Mouse (Mus musculus): ENCODE measurements around the gene Bhmt. TPM values are rescaled to one million over a fixed set of nuclear protein-coding genes. Genes with fewer than 3 reads are reported as not detected.
"Not testable (repeated sequence)": the region's sequence is repeated elsewhere in the genome, so short reads cannot be mapped to it uniquely, and the experiment has no call there.

Gene Bhmt
- total and polyA plus RNA-seq, 3 experiments, result 0.16 TPM; not detected in 2

GRCm38 (mm10) chr13:93601527-93601926, 36.2 kb downstream of the Bhmt start:
- Histone ChIP-seq H3K4me1 (ENCODE audit: insufficient read depth, low read depth, low read length) (no peaks in the 10 kb centered on the region), H3K9me3 (replicated peaks) (no peaks in the 10 kb centered on the region), H3K27me3 (ENCODE audit: insufficient read depth, low read length) (peaks cover 10% of the 10 kb centered on the region), H3K36me3 (replicated peaks) (no peaks in the 10 kb centered on the region), H3K4me3 (ENCODE audit: low read depth, low read length) (no peak overlapping the region)
- ATAC-seq (ENCODE audit: extremely low read depth, insufficient number of reproducible peaks, low FRiP score, poor library complexity, severe bottlenecking) (no peak), DNase-seq (ENCODE audit: low spot score) (no peak)
- TF ChIP-seq POLR2AphosphoS5 (IDR thresholded peaks at IDR 0.05; ENCODE audit: insufficient replicate concordance, low read depth, low read length), result no peak
- TF ChIP-seq TAL1 (conservative IDR thresholded peaks at IDR 0.05; ENCODE audit: low read depth, low read length), result no peak
- TF ChIP-seq GATA2 (IDR thresholded peaks at IDR 0.05; ENCODE audit: borderline replicate concordance, low read depth, low read length), result no peak
- no peak for TF ChIP-seq CTCF (IDR thresholded peaks at IDR 0.05; ENCODE audit: low read depth, low read length)
- no peak for TF ChIP-seq GATA1 (IDR thresholded peaks at IDR 0.05; ENCODE audit: borderline replicate concordance, low read length)

DNA sequence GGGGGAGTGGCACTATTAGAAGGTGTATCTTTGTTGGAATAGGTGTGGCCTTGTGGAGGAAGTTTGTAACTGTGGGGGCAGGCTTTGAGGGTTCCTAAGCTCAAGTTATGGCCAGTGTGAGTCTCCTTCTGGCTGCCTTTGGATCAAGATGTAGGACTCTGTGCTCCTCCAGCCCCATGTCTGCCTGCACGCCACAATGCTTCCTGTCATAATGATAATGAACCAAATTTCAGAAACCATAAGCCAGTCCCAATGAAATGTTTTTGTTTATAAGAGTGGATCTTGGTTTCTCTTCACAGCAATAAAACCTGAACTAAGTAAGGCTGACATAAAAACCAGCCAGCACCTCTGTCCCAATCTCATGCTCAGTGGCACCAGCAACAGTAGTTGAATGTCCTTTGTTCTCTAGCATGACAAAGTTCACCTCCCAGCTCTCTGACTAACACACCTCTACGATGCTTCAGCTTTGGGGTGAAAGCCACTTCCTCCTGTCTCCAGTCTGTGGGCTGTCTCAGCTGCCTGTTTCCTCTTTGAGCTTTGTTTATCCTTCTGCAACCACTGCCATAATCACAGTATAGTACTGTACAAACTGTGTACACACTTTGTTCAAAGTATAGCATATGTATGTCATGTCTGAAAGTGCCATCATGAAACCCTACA, 44.6 kb downstream of the Bhmt start:
- DNase-seq (ENCODE audit: low spot score) (no peak), ATAC-seq (ENCODE audit: extremely low read depth, insufficient number of reproducible peaks, low FRiP score, poor library complexity, severe bottlenecking) (no peak)
- TF ChIP-seq CTCF (IDR thresholded peaks at IDR 0.05; ENCODE audit: low read depth, low read length) (no peak), TAL1 (conservative IDR thresholded peaks at IDR 0.05; ENCODE audit: low read depth, low read length) (no peak), GATA1 (IDR thresholded peaks at IDR 0.05; ENCODE audit: borderline replicate concordance, low read length) (no peak), POLR2AphosphoS5 (IDR thresholded peaks at IDR 0.05; ENCODE audit: insufficient replicate concordance, low read depth, low read length) (no peak), GATA2 (IDR thresholded peaks at IDR 0.05; ENCODE audit: borderline replicate concordance, low read depth, low read length) (no peak)
- Histone ChIP-seq H3K9me3 (replicated peaks) (no peaks in the 10 kb centered on the region), H3K27me3 (ENCODE audit: insufficient read depth, low read length) (0 out of 2 replicates have a peak, but pooled peaks cover 2% of the 10 kb centered on the region), H3K4me1 (ENCODE audit: insufficient read depth, low read depth, low read length) (no peaks in the 10 kb centered on the region), H3K36me3 (replicated peaks) (no peaks in the 10 kb centered on the region), H3K4me3 (ENCODE audit: low read depth, low read length) (no peak overlapping the region)

GRCm38 (mm10) chr13:93582526-93582925, 55.2 kb downstream of the Bhmt start:
- peaks cover 28% of the 10 kb centered on the region for H3K9me3 ChIP-seq (replicated peaks)
- not testable (repeated sequence) for H3K4me3 ChIP-seq (ENCODE audit: low read depth, low read length); H3K36me3 ChIP-seq (replicated peaks); ATAC-seq (ENCODE audit: extremely low read depth, insufficient number of reproducible peaks, low FRiP score, poor library complexity, severe bottlenecking); H3K4me1 ChIP-seq (ENCODE audit: insufficient read depth, low read depth, low read length); DNase-seq (ENCODE audit: low spot score)
- peaks cover 11% of the 10 kb centered on the region; the same call in 1 of the 2 replicates for H3K27me3 ChIP-seq (ENCODE audit: insufficient read depth, low read length)

- Histone ChIP-seq H3K4me3 (ENCODE audit: low read depth, low read length) (no peak overlapping the region), H3K9me3 (replicated peaks) (peaks cover 28% of the 10 kb centered on the region), H3K27me3 (ENCODE audit: insufficient read depth, low read length) (peaks cover 11% of the 10 kb centered on the region; the same call in 1 of the 2 replicates), H3K36me3 (replicated peaks) (no peaks in the 10 kb centered on the region), H3K4me1 (ENCODE audit: insufficient read depth, low read depth, low read length) (no peaks in the 10 kb centered on the region)
- TF ChIP-seq POLR2AphosphoS5 (IDR thresholded peaks at IDR 0.05; ENCODE audit: insufficient replicate concordance, low read depth, low read length), result no peak
- TF ChIP-seq GATA1 (IDR thresholded peaks at IDR 0.05; ENCODE audit: borderline replicate concordance, low read length), result no peak
- TF ChIP-seq CTCF (IDR thresholded peaks at IDR 0.05; ENCODE audit: low read depth, low read length), result no peak
- no peak for TF ChIP-seq GATA2 (IDR thresholded peaks at IDR 0.05; ENCODE audit: borderline replicate concordance, low read depth, low read length)
- no peak for TF ChIP-seq TAL1 (conservative IDR thresholded peaks at IDR 0.05; ENCODE audit: low read depth, low read length)
- no peak for ATAC-seq (ENCODE audit: extremely low read depth, insufficient number of reproducible peaks, low FRiP score, poor library complexity, severe bottlenecking)
- no peak for DNase-seq (ENCODE audit: low spot score)
Measured at GRCm38 (mm10) chr13:93580431-93580830, 57.3 kb downstream of the Bhmt start.

DNA sequence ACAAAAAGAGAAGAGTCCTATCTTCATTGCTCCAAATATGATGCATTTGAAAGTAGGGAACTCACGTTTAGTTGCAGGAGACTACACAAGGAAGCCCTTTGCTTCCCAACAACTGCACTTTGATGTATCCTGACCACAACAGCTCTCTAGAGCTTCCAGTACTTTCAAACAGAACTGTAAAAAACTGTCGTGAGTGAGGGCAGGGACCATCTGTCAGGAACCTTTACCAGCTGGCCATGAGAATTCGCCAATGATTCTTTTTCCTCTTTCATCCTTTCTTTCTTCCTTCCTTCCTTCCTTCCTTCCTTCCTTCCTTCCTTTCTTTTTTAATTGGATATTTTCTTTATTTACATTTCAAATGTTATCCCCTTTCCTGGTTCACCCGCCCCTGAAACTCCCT, 68.1 kb downstream of the Bhmt start:
- Histone ChIP-seq H3K27me3 (ENCODE audit: insufficient read depth, low read length) (peaks cover 5% of the 10 kb centered on the region; the same call in 1 of the 2 replicates), H3K4me3 (ENCODE audit: low read depth, low read length) (no peak overlapping the region), H3K9me3 (replicated peaks) (no peaks in the 10 kb centered on the region), H3K36me3 (replicated peaks) (no peaks in the 10 kb centered on the region), H3K4me1 (ENCODE audit: insufficient read depth, low read depth, low read length) (no peaks in the 10 kb centered on the region)
- DNase-seq (ENCODE audit: low spot score) (no peak), ATAC-seq (ENCODE audit: extremely low read depth, insufficient number of reproducible peaks, low FRiP score, poor library complexity, severe bottlenecking) (no peak)
- TF ChIP-seq POLR2AphosphoS5 (IDR thresholded peaks at IDR 0.05; ENCODE audit: insufficient replicate concordance, low read depth, low read length) (no peak), CTCF (IDR thresholded peaks at IDR 0.05; ENCODE audit: low read depth, low read length) (no peak), GATA2 (IDR thresholded peaks at IDR 0.05; ENCODE audit: borderline replicate concordance, low read depth, low read length) (no peak), GATA1 (IDR thresholded peaks at IDR 0.05; ENCODE audit: borderline replicate concordance, low read length) (no peak), TAL1 (conservative IDR thresholded peaks at IDR 0.05; ENCODE audit: low read depth, low read length) (no peak)

Other genes starting within 250 kb of the Bhmt start
- gene Jmy, start 138.2 kb downstream of the Bhmt start, total RNA-seq (2014; fragmentation: Nextera tagmentation), result 41.3 and 44.1 TPM in 2 replicates
- 12.8 and 15.4 TPM in 2 replicates for gene Jmy, start 138.2 kb downstream of the Bhmt start, total RNA-seq (2017)
- gene Jmy, start 138.2 kb downstream of the Bhmt start, polyA plus RNA-seq (2012), result 14.4 and 14.7 TPM in 2 replicates
- gene Bhmt2, start 36.3 kb upstream of the Bhmt start, total RNA-seq (2014; fragmentation: Nextera tagmentation), result not detected in 2 replicates
- gene Bhmt2, start 36.3 kb upstream of the Bhmt start, total RNA-seq (2017), result not detected in 2 replicates
- gene Bhmt2, start 36.3 kb upstream of the Bhmt start, polyA plus RNA-seq (2012), result not detected in 2 replicates
- gene Dmgdh, start 36.5 kb upstream of the Bhmt start, total RNA-seq (2014; fragmentation: Nextera tagmentation), result not detected in 2 replicates
- gene Dmgdh, start 36.5 kb upstream of the Bhmt start, total RNA-seq (2017), result 0.05 and 0.06 TPM in 2 replicates
- gene Dmgdh, start 36.5 kb upstream of the Bhmt start, polyA plus RNA-seq (2012), result not detected in 2 replicates
- gene Arsb, start 133.7 kb upstream of the Bhmt start, total RNA-seq (2014; fragmentation: Nextera tagmentation), result not detected in 2 replicates
- 0.05 and 0.12 TPM in 2 replicates for gene Arsb, start 133.7 kb upstream of the Bhmt start, total RNA-seq (2017)
- gene Arsb, start 133.7 kb upstream of the Bhmt start, polyA plus RNA-seq (2012), result 0.01 TPM in 1 of 2 replicates, not detected in the other